Mouse (Mus musculus) forebrain, postnatal 0 days (tissue): ENCODE results near the gene Mdk. TPM values are rescaled to one million over a fixed set of nuclear protein-coding genes. Genes with fewer than 3 reads are reported as not detected.

Experiments used
- ATAC-seq: fragments of 200-750 bp; cut with Nextera tagmentation; 2 replicates; pipeline ENCODE4 v1.8.0; 2017; ENCODE audit warnings: mild to moderate bottlenecking, moderate library complexity
- DNase-seq: peaks from one replicate; pipeline ENCODE4 v3.0.0-alpha.2; 2015
- H3K27ac ChIP-seq: fragments of 300-500 bp; sonication (generic); 2 replicates; pipeline ENCODE4 v1.5.1; 2014; ENCODE audit warnings: low read depth, mild to moderate bottlenecking, antibody characterized with exemption, low read length, moderate library complexity, mixed read lengths
- H3K27me3 ChIP-seq: fragments of 300-500 bp; sonication (generic); 2 replicates; pipeline ENCODE4 v1.6.1; 2014; ENCODE audit warnings: mild to moderate bottlenecking, low read length, mixed read lengths; ENCODE audit not compliant: insufficient read depth
- H3K36me3 ChIP-seq: fragments of 300-500 bp; sonication (generic); 2 replicates; pipeline ENCODE4 v1.6.1; 2014; ENCODE audit warnings: mild to moderate bottlenecking, moderate library complexity; ENCODE audit not compliant: insufficient read depth
- H3K4me1 ChIP-seq: fragments of 300-500 bp; sonication (generic); 2 replicates; pipeline ENCODE4 v1.6.1; 2014; ENCODE audit warnings: antibody characterized with exemption; ENCODE audit not compliant: insufficient read depth
- H3K4me2 ChIP-seq: fragments of 300-500 bp; sonication (generic); 2 replicates; pipeline ENCODE4 v1.6.1; 2014; ENCODE audit warnings: low read depth, mild to moderate bottlenecking, moderate library complexity
- H3K4me3 ChIP-seq: fragments of 300-500 bp; sonication (generic); 2 replicates; pipeline ENCODE4 v1.5.1; 2014; ENCODE audit warnings: low read depth, low read length, mixed read lengths
- H3K9ac ChIP-seq: fragments of 300-500 bp; sonication (generic); 2 replicates; pipeline ENCODE4 v1.6.1; 2014; ENCODE audit warnings: mild to moderate bottlenecking
- H3K9me3 ChIP-seq: fragments of 300-500 bp; sonication (generic); 2 replicates; pipeline ENCODE4 v1.6.1; 2016; ENCODE audit warnings: low read length
- CTCF ChIP-seq: sonication (generic); IDR thresholded peaks from 2 replicates; pipeline ENCODE4 v1.5.1; 2016; ENCODE audit warnings: antibody characterized with exemption, control low read depth, low read depth
- WGBS: fragments of 180-500 bp; shearing (Covaris S2); extraction: QIAGEN DNeasy Blood & Tissue Kit; methylation state at CpG from one replicate; pipeline ENCODE4 v1.1.7; 2014; 5-methylcytosine and 5-hydroxymethylcytosine counted together
- polyA plus RNA-seq: library from polyadenylated mRNA; unstranded; fragments of >200 nt; fragmentation: Nextera tagmentation; extraction: Ambion mirVana; gene quantifications from 2 replicates; pipeline ENCODE4 v1.2.1, GENCODE M21; 2015
- total RNA-seq: library from RNA; depleted of rRNA; stranded (reverse); fragments of >200 nt; gene quantifications from 2 replicates; pipeline ENCODE4 v1.2.3, GENCODE M21; 2014

Mdk gene
- total and polyA plus RNA-seq, 2 experiments from 2014 or later: 75.5 to 121 TPM

- ATAC-seq: peak; percentile 69
- H3K9ac ChIP-seq: 0 out of 2 replicates have a peak overlapping the region, but pooled peaks have one; percentile 37
- 16% methylated on average over 15 of the region's 15 CpGs for WGBS
Observed at GRCm38 (mm10) chr2:91950275-91951085, 18.4 kb upstream of the Mdk start.

GRCm38 (mm10) chr2:91949411-91950274 is 17.5 kb upstream of the Mdk start:
- no peak for DNase-seq

More at GRCm38 (mm10) chr2:91950275-91951085, 18.4 kb upstream of the Mdk start:
- 0 out of 2 replicates have a peak overlapping the region, but pooled peaks have one; percentile 59 for H3K27ac ChIP-seq
- H3K36me3 ChIP-seq: no peaks in the 10 kb centered on the region
- no peak for DNase-seq
- no peaks in the 10 kb centered on the region for H3K27me3 ChIP-seq
- H3K9me3 ChIP-seq: no peaks in the 10 kb centered on the region
- TF ChIP-seq CTCF: no peak
- no peak overlapping the region for H3K4me3 ChIP-seq
- H3K4me1 ChIP-seq: peaks cover 8% of the 10 kb centered on the region
- H3K4me2 ChIP-seq: peak overlapping the region; percentile 26

GRCm38 (mm10) chr2:91948792-91949241 is 16.7 kb upstream of the Mdk start:
- peaks cover 8% of the 10 kb centered on the region for H3K4me1 ChIP-seq
- TF ChIP-seq CTCF: no peak

More at GRCm38 (mm10) chr2:91949411-91950274, 17.5 kb upstream of the Mdk start:
- Histone ChIP-seq H3K9ac (peak overlapping the region; percentile 37; the same call in 1 of the 2 replicates), H3K27me3 (no peaks in the 10 kb centered on the region), H3K9me3 (no peaks in the 10 kb centered on the region), H3K4me2 (peak overlapping the region; percentile 26), H3K27ac (peak overlapping the region; percentile 59; the same call in 1 of the 2 replicates), H3K4me1 (peaks cover 8% of the 10 kb centered on the region), H3K4me3 (no peak overlapping the region), H3K36me3 (no peaks in the 10 kb centered on the region)
- peak; percentile 24 for ATAC-seq
- 62% methylated on average over 17 of the region's 17 CpGs for WGBS
- no peak for TF ChIP-seq CTCF

DNA sequence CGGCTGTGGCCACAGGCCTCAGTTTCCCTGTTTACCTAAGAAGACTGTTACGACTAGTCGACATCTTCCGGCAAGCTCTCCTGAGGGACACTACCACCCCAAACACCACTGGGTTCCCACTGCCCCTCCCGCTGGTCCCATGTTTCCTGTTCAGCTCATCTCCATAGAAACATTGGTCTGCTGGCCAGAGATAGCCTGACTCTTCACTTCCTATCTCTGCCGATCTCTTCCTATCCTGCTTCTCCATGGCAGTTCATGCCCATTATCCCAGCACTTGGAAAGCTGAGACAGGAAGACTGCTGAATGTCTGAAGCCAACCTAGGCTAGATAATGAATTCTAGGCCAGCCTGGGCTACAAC is 16.0 kb upstream of the Mdk start:
- Histone ChIP-seq H3K27me3 (no peaks in the 10 kb centered on the region), H3K4me1 (peaks cover 8% of the 10 kb centered on the region), H3K9me3 (no peaks in the 10 kb centered on the region), H3K36me3 (no peaks in the 10 kb centered on the region), H3K9ac (no peak overlapping the region), H3K4me3 (no peak overlapping the region), H3K4me2 (no peak overlapping the region), H3K27ac (no peak overlapping the region)
- no peak for DNase-seq
- 80% methylated on average over 6 of the region's 6 CpGs for WGBS
- TF ChIP-seq CTCF: no peak
- ATAC-seq: no peak

More at GRCm38 (mm10) chr2:91948792-91949241, 16.7 kb upstream of the Mdk start:
- H3K4me2 ChIP-seq: no peak overlapping the region
- H3K9me3 ChIP-seq: no peaks in the 10 kb centered on the region
- no peaks in the 10 kb centered on the region for H3K27me3 ChIP-seq
- H3K36me3 ChIP-seq: no peaks in the 10 kb centered on the region
- ATAC-seq (no peak), DNase-seq (no peak)
- H3K27ac ChIP-seq: no peak overlapping the region
- WGBS: 54% methylated on average over 3 of the region's 3 CpGs
- H3K4me3 ChIP-seq: no peak overlapping the region
- H3K9ac ChIP-seq: no peak overlapping the region

DNA sequence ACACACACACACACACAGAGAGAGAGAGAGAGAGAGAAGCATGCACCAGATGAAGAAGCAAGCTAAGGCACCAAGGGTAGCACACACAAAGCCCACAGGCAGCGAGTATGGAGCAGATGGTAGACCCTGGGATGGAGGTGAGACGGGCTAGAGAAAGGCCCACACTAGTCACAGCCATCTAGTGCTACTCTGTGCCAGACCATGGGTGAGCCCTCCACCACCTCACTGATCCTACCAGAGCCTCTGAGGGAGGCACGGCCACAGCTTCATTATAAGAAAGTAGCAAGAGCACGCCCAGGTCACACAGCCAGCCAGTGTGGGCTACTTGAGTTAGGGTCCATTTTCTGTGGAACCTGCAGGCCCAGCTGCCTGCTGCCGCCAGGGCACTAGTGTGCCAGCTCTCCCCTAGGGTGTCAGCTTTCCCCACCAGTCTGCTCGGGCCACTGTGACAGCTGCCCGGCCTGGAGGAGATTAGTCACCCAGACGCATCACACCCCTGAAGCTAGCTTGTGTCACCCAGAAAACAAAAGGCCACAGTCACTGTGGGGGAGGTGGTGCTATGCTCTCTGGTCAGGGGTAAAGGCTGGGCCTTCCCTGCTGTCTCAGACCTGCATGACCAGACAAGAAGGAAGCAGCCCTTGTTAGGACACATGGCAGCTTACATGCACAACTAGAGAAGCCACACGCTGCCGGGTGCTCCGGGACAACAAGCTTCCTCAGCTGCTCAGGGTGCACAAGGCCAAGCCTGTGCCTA is 15.5 kb upstream of the Mdk start:
- peaks cover 8% of the 10 kb centered on the region for H3K4me1 ChIP-seq
- H3K4me2 ChIP-seq: no peak overlapping the region
- H3K4me3 ChIP-seq: no peak overlapping the region
- no peaks in the 10 kb centered on the region for H3K27me3 ChIP-seq
- DNase-seq: no peak
- H3K27ac ChIP-seq: 0 out of 2 replicates have a peak overlapping the region, but pooled peaks have one; percentile 15
- 59% methylated on average over 11 of the region's 11 CpGs for WGBS
- no peak overlapping the region; the same call in 1 of the 2 replicates for H3K9ac ChIP-seq
- no peaks in the 10 kb centered on the region for H3K9me3 ChIP-seq
- TF ChIP-seq CTCF: no peak
- peak; percentile 19; the same call in 1 of the 2 replicates for ATAC-seq
- no peaks in the 10 kb centered on the region for H3K36me3 ChIP-seq

DNA sequence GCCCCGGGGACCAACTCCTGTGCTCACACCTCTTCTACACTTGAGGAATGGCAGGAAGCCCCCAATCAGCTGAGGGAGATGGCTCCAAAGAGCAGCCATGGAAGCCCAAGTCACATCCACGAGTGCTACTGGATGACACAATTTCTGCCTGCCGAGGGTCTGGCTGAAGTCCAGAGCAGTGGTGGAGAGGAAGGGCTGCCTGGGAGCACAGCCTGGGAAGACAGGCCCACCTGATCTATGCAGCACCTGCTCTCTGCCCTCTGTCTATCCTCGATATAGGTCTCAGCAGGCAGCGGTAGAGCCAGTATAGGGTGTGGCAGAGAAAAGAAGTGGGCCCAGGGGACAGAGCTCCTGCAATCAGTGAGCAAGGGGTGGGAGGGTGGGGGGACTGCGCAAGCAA is 14.7 kb upstream of the Mdk start:
- no peak overlapping the region for H3K9ac ChIP-seq
- TF ChIP-seq CTCF: no peak
- H3K36me3 ChIP-seq: 0 out of 2 replicates have a peak, but pooled peaks cover 4% of the 10 kb centered on the region
- H3K9me3 ChIP-seq: no peaks in the 10 kb centered on the region
- no peak for ATAC-seq
- peaks cover 8% of the 10 kb centered on the region for H3K4me1 ChIP-seq
- H3K27me3 ChIP-seq: no peaks in the 10 kb centered on the region
- H3K4me3 ChIP-seq: no peak overlapping the region
- no peak overlapping the region for H3K27ac ChIP-seq
- 59% methylated on average over 6 of the region's 6 CpGs for WGBS
- no peak overlapping the region for H3K4me2 ChIP-seq
- no peak for DNase-seq
